Mouse (Mus musculus) lung, adult 2 months (tissue): ENCODE measurements around the gene Foxp1.

Experiments
- CTCF ChIP-seq: fragments of 200-500 bp; IDR thresholded peaks from 2 replicates; pipeline ENCODE4 v1.5.1; 2011; ENCODE audit warnings: mild to moderate bottlenecking, low read length, control low read depth; ENCODE audit not compliant: insufficient read depth
- POLR2A ChIP-seq: fragments of 200-500 bp; IDR thresholded peaks from 2 replicates; pipeline ENCODE4 v1.6.1; 2011; ENCODE audit warnings: low read depth, mild to moderate bottlenecking, control low read depth, low read length, borderline replicate concordance; ENCODE audit errors: extremely low read depth

- TF ChIP-seq POLR2A (no peak), CTCF (no peak)
Observed at GRCm38 (mm10) chr6:99439878-99440361, 82.6 kb downstream of the Foxp1 start.
